Mouse (Mus musculus) left cerebral cortex, postnatal 14 days (tissue): ENCODE measurements around the gene Ctrl. TPM values are rescaled to one million over a fixed set of nuclear protein-coding genes. Genes with fewer than 3 reads are reported as not detected.

Source experiments
- DNase-seq, 2 experiments: peaks; one replicate each; pipeline ENCODE4 v3.0.0; 2021 to 2022; ENCODE audit warnings: low spot score in 2 of 2, mixed read lengths in 1 of 2
- intact Hi-C: fragments of 180-260 bp; cut with DNase I; formaldehyde crosslinking; loops from one replicate; pipeline ENCODE4 v1.15.1; 2025
- total RNA-seq, 2 experiments: library from RNA; stranded (reverse); gene quantifications; 2 replicates each; pipeline ENCODE4 v1.2.3; 2021

Gene Ctrl
- total RNA-seq, 2 experiments from 2014 or later = 1.0 to 1.1 TPM

GRCm38 (mm10) chr8:105942542-105942941 is 8.9 kb upstream of the Ctrl start:
- intact Hi-C loops = no loop called here
- DNase-seq = no peak

- no peak for DNase-seq
Measured at GRCm38 (mm10) chr8:105942026-105942425, 8.4 kb upstream of the Ctrl start.

GRCm38 (mm10) chr8:105938306-105938669 is 4.6 kb upstream of the Ctrl start, which contains the start of gene Psmb10:
Psmb10 (minus strand) TSS chr8:105938444.
- no peak for DNase-seq
- intact Hi-C loops = loop anchor here (5.0 kb wide), 1 partner anchor 74 kb away; the partner anchor contains the start of gene Ddx28

More at GRCm38 (mm10) chr8:105942026-105942425, 8.4 kb upstream of the Ctrl start:
- intact Hi-C loops = no loop called here

- peak in 1 of 2 experiments; percentile 44 for DNase-seq
- intact Hi-C loops = loop anchor here (5.0 kb wide), 1 partner anchor 75 kb away; the partner anchor contains the start of gene Ddx28
Measured at GRCm38 (mm10) chr8:105937496-105938305, 4.0 kb upstream of the Ctrl start.

DNA sequence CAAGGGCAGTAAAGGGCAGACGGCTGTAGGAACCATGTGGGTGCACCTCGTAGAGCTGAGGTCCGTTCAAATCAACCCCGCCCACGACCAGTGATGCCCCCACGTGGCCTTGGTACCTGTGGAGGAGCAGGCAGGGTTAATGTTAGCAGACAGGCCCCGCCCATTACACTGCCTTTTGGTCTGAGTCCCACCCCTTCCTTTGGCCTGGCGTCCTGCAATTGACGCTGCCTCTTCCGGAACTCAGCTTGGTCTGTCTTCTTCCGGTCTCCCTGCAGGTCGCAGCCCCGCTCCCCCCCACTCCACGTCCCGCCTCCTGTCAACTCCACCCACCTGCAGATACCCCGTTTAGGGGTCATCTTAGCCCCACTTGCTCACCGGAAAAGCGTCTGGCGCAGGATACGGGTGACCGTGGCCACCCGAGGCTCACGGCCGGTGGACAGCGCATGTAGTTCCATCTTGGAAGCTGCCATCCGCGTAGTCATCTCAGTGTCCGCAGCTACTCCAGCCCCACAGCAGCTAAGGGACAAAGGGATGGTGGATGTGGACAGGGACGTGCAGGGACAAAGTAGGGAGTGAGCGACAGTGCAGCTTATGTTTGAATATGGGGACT is 3.3 kb upstream of the Ctrl start:
- intact Hi-C loops = loop anchor here (5.0 kb wide), 1 partner anchor 75 kb away; the partner anchor contains the start of gene Ddx28
- peak; percentile 83 to 85 for DNase-seq

DNA sequence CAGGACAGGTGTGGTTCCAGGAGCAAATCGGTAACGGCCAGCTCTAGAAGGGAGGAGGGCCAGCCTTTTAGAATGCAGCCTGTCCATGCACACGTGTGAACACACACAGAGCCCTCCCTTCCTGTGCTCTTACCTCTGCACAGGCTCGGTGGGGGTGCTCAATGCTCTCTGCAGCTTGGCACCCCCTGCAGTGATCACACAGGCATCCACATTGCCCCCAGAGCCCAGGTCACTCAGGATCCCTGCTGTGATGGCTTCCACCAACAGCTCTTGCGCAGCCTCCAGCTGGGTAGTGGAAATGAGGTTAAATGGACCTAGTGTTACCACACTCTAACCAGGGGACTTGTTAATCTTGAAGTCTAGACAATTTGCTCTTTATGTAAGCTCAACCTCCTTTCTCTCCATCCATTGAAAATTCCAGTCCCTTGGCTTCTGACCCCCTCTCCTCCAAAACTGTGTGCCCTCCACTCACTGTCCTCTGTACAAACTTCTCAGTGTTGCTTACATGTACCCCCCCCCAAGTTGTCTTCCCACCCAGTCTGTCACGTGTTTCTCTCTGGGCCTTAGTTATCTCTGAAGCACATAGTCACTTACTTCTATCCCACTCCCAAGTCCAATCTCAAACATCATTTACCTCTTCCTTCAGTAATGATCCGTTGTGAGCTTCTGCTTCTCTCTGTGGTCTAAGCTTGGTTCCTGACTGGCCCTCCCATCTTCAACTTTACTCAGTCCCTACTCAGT is 2.4 kb upstream of the Ctrl start:
- intact Hi-C loops = loop anchor here (5.0 kb wide), 1 partner anchor 76 kb away; the partner anchor contains the start of gene Ddx28
- no peak for DNase-seq

DNA sequence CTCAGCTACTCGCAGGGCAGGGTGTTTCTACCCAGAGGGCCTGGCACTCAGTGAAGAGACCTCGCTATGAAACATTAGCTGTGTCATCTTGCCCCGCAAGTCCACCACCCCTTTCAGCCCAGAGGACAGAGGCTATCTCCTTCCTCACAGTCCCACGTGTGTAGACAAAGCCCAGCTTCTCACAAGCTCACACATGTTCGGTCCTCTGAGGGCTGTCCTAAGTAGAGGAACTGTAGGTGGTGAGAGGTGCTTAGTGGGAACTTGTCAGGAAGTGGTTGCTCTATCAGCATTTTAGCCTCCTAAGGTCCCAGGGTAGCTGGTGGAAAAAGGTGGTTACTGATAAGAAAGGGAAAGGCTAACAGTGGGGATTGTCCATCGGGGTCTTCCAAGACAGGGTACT is 1.4 kb upstream of the Ctrl start:
- intact Hi-C loops = loop anchor here (5.0 kb wide), 1 partner anchor 77 kb away; the partner anchor contains the start of gene Ddx28
- DNase-seq = no peak

DNA sequence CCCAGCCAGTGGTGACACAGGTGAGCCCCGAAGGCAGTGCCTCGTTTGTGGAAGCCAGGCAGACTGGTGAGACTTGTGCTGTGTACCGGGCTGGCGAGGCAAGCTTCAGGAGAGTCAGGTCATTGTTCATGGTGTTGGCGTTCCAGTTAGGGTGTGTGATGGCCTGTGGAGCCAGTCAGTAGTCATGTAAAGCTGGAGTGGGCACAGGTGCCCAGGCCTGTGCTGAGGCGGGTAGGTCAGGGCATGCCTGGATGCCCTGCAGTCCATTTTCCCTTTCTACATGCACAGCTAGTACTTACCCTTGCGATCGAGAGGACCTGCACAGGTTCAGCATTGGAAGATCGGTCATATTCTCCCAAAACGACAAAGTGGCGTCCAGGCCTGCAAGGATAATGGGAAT is 1.1 kb downstream of the Ctrl start:
- DNase-seq = no peak
- intact Hi-C loops = loop anchor here (5.0 kb wide), 2 partner anchors 40 to 220 kb away; partner anchors contain the start of gene Nrn1l

DNA sequence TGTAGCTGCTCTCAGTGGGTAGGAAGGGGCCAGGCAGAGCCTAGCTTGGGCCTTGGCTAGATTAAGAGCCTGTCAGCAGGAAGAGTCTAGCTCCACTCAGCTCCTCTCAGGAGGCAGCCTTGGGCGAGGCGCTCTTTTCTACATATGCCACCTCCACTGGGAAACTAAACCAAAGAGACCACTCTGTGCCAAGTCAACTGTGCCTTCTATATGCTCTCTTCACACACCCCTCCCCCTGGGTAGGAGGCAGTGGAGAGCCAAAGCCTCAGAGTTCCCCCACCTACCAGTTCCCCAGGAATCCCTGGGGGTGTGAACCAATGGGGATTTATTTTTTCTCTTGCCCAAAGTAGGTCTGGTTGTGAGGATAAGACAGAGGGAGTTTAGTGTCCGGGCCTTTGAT is 2.4 kb downstream of the Ctrl start:
- intact Hi-C loops = loop anchor here (5.0 kb wide), 2 partner anchors 39 to 219 kb away; partner anchors contain the start of gene Nrn1l
- peak in 1 of 2 experiments; percentile 55 for DNase-seq

DNA sequence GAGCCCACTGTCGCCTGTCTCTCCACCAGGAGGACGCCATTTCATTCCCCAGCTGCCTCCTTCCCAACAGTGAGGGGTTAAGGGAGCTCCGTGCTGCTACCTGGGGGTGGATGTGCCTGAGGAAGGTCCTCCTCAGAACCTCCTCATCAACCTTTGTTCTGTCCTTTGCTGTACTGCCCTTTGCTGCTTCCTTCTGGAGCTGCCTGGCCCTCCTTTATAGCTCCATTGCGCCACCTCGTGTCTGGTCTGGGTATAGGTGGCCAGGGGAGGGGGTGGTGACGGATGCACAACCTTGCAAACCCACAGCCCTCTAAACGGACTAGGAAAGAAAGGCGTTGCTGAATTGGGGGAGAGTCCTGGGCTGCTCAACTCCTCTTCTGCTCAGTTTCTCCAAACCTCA is 3.1 kb downstream of the Ctrl start:
- intact Hi-C loops = loop anchor here (5.0 kb wide), 2 partner anchors 38 to 218 kb away; partner anchors contain the start of gene Nrn1l
- DNase-seq = peak; percentile 75 to 81

GRCm38 (mm10) chr8:105925123-105925522 is 8.5 kb downstream of the Ctrl start:
- DNase-seq = no peak
- intact Hi-C loops = no loop called here

DNA sequence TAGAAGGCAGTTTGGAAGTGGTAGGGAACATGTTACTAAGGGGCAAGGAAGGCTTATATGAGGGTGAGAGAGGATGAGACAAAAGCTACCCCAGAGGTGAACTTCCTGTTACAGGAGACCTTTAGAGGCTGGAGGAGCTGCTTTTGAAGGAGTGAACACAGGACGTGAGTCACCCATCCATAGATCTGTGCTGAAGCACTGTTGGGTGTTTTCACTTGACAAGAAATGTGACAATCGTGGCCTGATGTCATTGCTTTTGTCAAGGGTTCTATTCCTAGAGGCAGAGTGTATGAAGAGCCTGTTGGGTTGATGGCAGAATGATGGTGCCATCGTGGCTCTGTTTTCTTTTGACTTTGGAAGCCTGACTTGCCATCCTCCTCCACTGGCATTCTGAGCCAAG is 14.3 kb downstream of the Ctrl start:
- intact Hi-C loops = no loop called here
- DNase-seq = no peak

GRCm38 (mm10) chr8:105900941-105901616 is 32.6 kb downstream of the Ctrl start:
- intact Hi-C loops = no loop called here
- no peak for DNase-seq

GRCm38 (mm10) chr8:105900180-105900940 is 33.3 kb downstream of the Ctrl start, which contains the start of gene Pskh1:
Pskh1 (plus strand) TSS chr8:105900441.
- peak; percentile 87 to 93 for DNase-seq
- intact Hi-C loops = no loop called here

- intact Hi-C loops = no loop called here
- DNase-seq = no peak
Measured at GRCm38 (mm10) chr8:105897801-105898480, 35.7 kb downstream of the Ctrl start.

- intact Hi-C loops = loop anchor here (5.0 kb wide), 1 partner anchor 39 kb away; the partner anchor contains the start of gene Ctrl
- peak; percentile 81 to 90 for DNase-seq
Measured at GRCm38 (mm10) chr8:105893339-105893738, 40.3 kb downstream of the Ctrl start, which contains the start of gene Nrn1l. Nrn1l (plus strand) TSS chr8:105893567.

GRCm38 (mm10) chr8:105892432-105892831 is 41.2 kb downstream of the Ctrl start:
- intact Hi-C loops = loop anchor here (5.0 kb wide), 1 partner anchor 40 kb away; the partner anchor contains the start of gene Ctrl
- peak; percentile 55 to 60 for DNase-seq
